Mouse (Mus musculus) myocyte (in vitro differentiated cells): ENCODE results near the gene Trim62.

Experiments used
- POLR2A ChIP-seq: IDR thresholded peaks from one replicate; pipeline ENCODE4 v1.6.1; 2011; ENCODE audit warnings: low read depth, mild to moderate bottlenecking, control low read depth, moderate library complexity; ENCODE audit not compliant: insufficient read length
- USF1 ChIP-seq: IDR thresholded peaks from one replicate; pipeline ENCODE4 v1.6.1; 2011; ENCODE audit warnings: low read depth, mild to moderate bottlenecking, control low read depth, moderate library complexity

- TF ChIP-seq USF1, result no peak
- no peak for TF ChIP-seq POLR2A
These were observed 30.4 kb downstream of the Trim62 start for GRCm38 (mm10) chr4:128913794-128914193.
